Mouse (Mus musculus) lung, embryonic 15.5 days (tissue): ENCODE measurements around the gene Peli2. TPM values are rescaled to one million over a fixed set of nuclear protein-coding genes. Genes with fewer than 3 reads are reported as not detected.

Experiments
- ATAC-seq: fragments of 200-750 bp; cut with Nextera tagmentation; 2 replicates; pipeline ENCODE4 v1.8.0; 2017; ENCODE audit warnings: moderate number of reproducible peaks, borderline replicate concordance; ENCODE audit not compliant: low FRiP score, low TSS enrichment; ENCODE audit errors: extremely low read depth
- H3K27ac ChIP-seq: fragments of 300-500 bp; sonication (generic); 2 replicates; pipeline ENCODE4 v1.5.1; 2015; ENCODE audit warnings: moderate library complexity, mild to moderate bottlenecking, inconsistent platforms
- H3K27me3 ChIP-seq: fragments of 300-500 bp; sonication (generic); 2 replicates; pipeline ENCODE4 v1.6.1; 2015; ENCODE audit warnings: inconsistent platforms
- H3K36me3 ChIP-seq: fragments of 300-500 bp; sonication (generic); 2 replicates; pipeline ENCODE4 v1.6.1; 2015; ENCODE audit warnings: inconsistent platforms
- H3K4me1 ChIP-seq: fragments of 300-500 bp; sonication (generic); 2 replicates; pipeline ENCODE4 v1.6.1; 2015; ENCODE audit warnings: inconsistent platforms
- H3K4me2 ChIP-seq: fragments of 300-500 bp; sonication (generic); 2 replicates; pipeline ENCODE4 v1.6.1; 2015; ENCODE audit warnings: inconsistent platforms, mild to moderate bottlenecking, moderate library complexity
- H3K4me3 ChIP-seq: fragments of 300-500 bp; sonication (generic); 2 replicates; pipeline ENCODE4 v1.5.1; 2015; ENCODE audit warnings: mild to moderate bottlenecking, inconsistent platforms
- H3K9ac ChIP-seq: fragments of 300-500 bp; sonication (generic); 2 replicates; pipeline ENCODE4 v1.6.1; 2015; ENCODE audit warnings: inconsistent platforms
- H3K9me3 ChIP-seq: fragments of 300-500 bp; sonication (generic); 2 replicates; pipeline ENCODE4 v1.6.1; 2016; ENCODE audit warnings: inconsistent platforms
- WGBS: fragments of 180-500 bp; shearing (Covaris S2); methylation state at CpG from one replicate; pipeline ENCODE4 v1.1.7; 2015; 5-methylcytosine and 5-hydroxymethylcytosine counted together
- polyA plus RNA-seq: library from polyadenylated mRNA; unstranded; fragments of >200 nt; fragmentation: Nextera tagmentation; extraction: Ambion mirVana; gene quantifications from 2 replicates; pipeline ENCODE4 v1.2.1, GENCODE M21; 2015

Gene Peli2
- polyA plus RNA-seq, 1 experiment from 2014 or later, result 15.1 TPM

DNA sequence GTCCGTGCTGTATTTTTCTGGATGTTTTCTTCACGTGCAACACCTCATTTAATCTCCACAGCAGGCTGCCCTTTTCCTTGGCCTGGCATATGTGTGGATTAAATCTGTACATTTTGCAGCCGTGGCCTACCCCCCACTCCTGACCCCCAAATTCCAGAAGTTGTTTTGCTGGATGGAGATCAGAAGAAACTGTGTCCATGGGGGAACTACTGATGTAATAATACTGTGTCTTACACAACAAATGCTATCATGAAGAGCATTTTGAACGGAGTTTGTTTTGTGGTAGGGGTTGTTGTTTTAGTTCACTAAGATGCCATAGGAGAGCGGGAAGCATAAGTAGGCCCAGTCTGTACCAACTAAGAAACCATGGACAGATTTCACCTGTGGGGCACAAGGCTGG lies 88.8 kb downstream of the Peli2 start:
- 46% methylated on average over 5 of the region's 5 CpGs for WGBS
- Histone ChIP-seq H3K4me3 (no peak overlapping the region), H3K9ac (no peak overlapping the region), H3K9me3 (no peaks in the 10 kb centered on the region), H3K4me1 (peaks cover 46% of the 10 kb centered on the region), H3K4me2 (no peak overlapping the region), H3K27me3 (no peaks in the 10 kb centered on the region), H3K27ac (peak overlapping the region; percentile 44), H3K36me3 (no peaks in the 10 kb centered on the region)
- ATAC-seq, result 0 out of 2 replicates have a peak, but pooled peaks have one; percentile 37

DNA sequence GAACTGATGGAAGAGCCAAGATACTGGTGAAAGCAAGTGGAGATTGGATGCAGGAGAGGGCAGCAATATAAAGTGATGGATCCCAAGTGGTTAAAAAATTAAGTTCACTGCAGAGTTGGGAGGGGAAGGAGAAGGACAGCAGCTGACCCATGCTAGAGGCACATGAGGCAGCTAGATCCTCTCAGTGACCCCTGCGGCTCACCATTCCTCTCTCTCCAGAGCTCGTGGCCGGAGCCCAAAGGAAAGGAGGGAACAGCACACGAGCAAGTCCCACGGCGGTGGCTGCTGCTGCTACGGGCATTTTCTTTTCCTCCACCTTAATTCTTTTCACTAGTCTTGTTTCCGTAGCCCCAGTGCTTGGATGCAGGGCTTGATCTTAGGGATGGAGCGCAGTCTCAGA lies 89.5 kb downstream of the Peli2 start:
- WGBS, result 71% methylated on average over 9 of the region's 9 CpGs
- no peak for ATAC-seq
- peaks cover 43% of the 10 kb centered on the region for H3K4me1 ChIP-seq

DNA sequence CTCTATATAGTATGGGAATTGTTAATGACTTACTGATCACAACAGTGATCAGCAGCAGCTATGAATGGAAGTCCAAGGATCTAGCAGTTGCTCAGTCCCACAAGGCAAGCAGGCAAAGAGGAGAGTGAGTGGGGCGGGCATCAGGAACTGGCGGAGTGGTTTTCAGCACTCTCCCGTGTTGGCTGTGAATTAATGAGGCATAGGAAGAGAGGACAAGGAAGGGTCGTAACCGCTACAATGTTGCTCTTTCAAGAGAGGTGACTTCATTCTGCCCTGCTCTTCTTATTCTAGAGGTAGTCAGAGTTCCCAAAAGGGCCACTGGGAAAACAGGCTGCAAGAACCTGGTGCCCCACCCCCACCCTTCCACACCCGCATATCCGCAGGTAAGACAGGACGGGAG lies 90.9 kb downstream of the Peli2 start:
- H3K4me1 ChIP-seq, result peaks cover 30% of the 10 kb centered on the region
- H3K9ac ChIP-seq, result no peak overlapping the region
- no peaks in the 10 kb centered on the region for H3K27me3 ChIP-seq
- no peak overlapping the region for H3K27ac ChIP-seq
- no peaks in the 10 kb centered on the region for H3K9me3 ChIP-seq
- WGBS, result 85% methylated on average over 8 of the region's 8 CpGs
- no peak for ATAC-seq
- no peak overlapping the region for H3K4me3 ChIP-seq
- no peak overlapping the region for H3K4me2 ChIP-seq
- no peaks in the 10 kb centered on the region for H3K36me3 ChIP-seq

More for the DNA sequence above, 89.5 kb downstream of the Peli2 start:
- no peaks in the 10 kb centered on the region for H3K27me3 ChIP-seq
- no peak overlapping the region for H3K4me2 ChIP-seq
- no peak overlapping the region for H3K4me3 ChIP-seq
- peak overlapping the region; percentile 44 for H3K27ac ChIP-seq
- H3K9me3 ChIP-seq, result no peaks in the 10 kb centered on the region
- no peaks in the 10 kb centered on the region for H3K36me3 ChIP-seq
- no peak overlapping the region for H3K9ac ChIP-seq

DNA sequence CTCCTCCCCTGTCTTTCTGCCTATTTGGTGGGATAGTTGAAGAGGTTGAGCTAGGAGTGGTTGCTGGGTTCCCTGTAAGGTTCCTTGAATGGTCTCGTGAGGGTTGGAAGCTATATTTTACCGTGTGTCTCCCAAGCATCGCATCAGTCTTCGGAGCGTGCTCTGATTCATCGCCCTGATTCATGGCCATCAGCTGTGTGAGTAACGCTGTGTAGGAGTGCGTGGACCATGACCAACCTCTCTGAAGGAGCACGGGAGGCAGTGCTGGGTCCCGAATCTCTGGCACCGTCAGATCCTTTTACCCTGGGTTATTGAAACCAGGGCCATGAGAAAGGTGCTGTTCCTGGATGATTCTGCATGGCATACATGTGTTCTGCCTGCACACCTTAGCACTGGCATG lies 92.2 kb downstream of the Peli2 start:
- WGBS, result 94% methylated on average over 11 of the region's 11 CpGs
- peaks cover 24% of the 10 kb centered on the region for H3K4me1 ChIP-seq
- no peak overlapping the region for H3K9ac ChIP-seq
- H3K4me2 ChIP-seq, result no peak overlapping the region
- no peak overlapping the region for H3K4me3 ChIP-seq
- H3K27ac ChIP-seq, result no peak overlapping the region
- no peak for ATAC-seq
- no peaks in the 10 kb centered on the region for H3K9me3 ChIP-seq
- no peaks in the 10 kb centered on the region for H3K36me3 ChIP-seq
- no peaks in the 10 kb centered on the region for H3K27me3 ChIP-seq

DNA sequence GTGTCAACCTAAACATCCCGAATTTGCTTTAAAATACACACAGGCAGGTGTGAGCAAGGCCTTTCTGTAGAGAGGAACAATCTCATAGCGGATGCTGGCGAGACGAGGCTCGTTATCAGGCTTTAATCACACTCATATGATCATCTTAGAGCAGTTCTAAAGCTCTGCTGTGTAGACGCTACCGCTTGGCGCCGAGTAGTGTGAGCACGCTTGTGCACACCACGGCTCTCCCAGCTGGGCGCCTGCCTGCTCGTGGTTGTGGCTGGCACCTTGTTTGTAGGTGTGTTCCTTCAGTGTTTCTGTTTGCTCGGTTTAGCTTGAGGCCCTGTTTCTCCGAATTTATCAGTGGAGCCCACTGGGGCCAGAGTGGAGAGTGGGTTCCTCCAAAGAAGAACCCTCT lies 93.0 kb downstream of the Peli2 start:
- Histone ChIP-seq H3K9me3 (no peaks in the 10 kb centered on the region), H3K4me1 (peaks cover 16% of the 10 kb centered on the region), H3K27ac (no peak overlapping the region), H3K36me3 (no peaks in the 10 kb centered on the region), H3K9ac (no peak overlapping the region), H3K27me3 (no peaks in the 10 kb centered on the region), H3K4me2 (no peak overlapping the region), H3K4me3 (no peak overlapping the region)
- ATAC-seq, result no peak
- WGBS, result 91% methylated on average over 15 of the region's 15 CpGs

DNA sequence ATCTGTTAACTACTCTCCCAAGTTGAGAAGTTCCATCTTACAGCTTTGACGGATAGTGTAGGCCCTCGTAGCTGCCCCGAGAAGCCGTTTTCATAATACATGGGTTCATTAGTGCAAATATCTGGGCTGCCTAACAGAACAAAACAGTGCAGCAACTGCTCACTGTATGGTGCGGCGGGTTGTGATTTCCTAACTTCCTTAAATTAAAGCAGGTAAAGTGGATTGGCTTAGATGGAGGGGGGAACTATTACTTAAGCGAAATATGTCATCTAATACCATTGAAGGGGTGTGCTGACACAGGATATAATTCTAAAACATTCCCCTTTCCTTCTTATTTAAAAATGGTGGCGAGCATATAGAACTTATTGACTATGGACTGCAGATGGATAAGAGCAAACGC lies 101.4 kb downstream of the Peli2 start:
- no peaks in the 10 kb centered on the region for H3K9me3 ChIP-seq
- peaks cover 36% of the 10 kb centered on the region for H3K4me1 ChIP-seq
- H3K9ac ChIP-seq, result no peak overlapping the region
- ATAC-seq, result no peak
- no peaks in the 10 kb centered on the region for H3K27me3 ChIP-seq
- WGBS, result 77% methylated on average over 9 of the region's 9 CpGs
- no peak overlapping the region for H3K4me2 ChIP-seq
- no peak overlapping the region for H3K4me3 ChIP-seq
- H3K36me3 ChIP-seq, result no peaks in the 10 kb centered on the region
- H3K27ac ChIP-seq, result no peak overlapping the region

DNA sequence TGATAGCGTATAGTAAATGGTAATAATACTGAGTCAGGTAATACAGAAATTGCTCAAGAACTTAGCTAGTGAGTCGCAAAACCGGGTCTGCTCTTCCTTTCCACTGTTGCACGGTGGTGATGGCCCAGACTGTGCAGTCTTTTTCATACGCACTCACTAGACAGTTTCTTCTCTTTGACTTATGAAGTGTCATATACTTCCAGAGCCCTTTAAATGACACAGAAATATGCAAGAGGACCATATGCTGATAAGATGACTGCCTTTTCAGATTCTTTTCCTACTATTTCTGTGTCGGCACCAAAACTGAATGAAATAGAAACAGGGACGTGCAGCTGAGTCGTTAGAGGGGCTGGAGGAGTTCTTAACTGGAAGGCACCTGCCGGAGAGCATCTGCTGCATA lies 102.1 kb downstream of the Peli2 start:
- Histone ChIP-seq H3K27me3 (no peaks in the 10 kb centered on the region), H3K4me1 (peaks cover 36% of the 10 kb centered on the region), H3K36me3 (no peaks in the 10 kb centered on the region), H3K9ac (no peak overlapping the region), H3K4me3 (no peak overlapping the region), H3K27ac (no peak overlapping the region), H3K9me3 (no peaks in the 10 kb centered on the region), H3K4me2 (no peak overlapping the region)
- ATAC-seq, result peak; percentile 48; the same call in 1 of the 2 replicates
- 48% methylated on average over 9 of the region's 9 CpGs for WGBS

DNA sequence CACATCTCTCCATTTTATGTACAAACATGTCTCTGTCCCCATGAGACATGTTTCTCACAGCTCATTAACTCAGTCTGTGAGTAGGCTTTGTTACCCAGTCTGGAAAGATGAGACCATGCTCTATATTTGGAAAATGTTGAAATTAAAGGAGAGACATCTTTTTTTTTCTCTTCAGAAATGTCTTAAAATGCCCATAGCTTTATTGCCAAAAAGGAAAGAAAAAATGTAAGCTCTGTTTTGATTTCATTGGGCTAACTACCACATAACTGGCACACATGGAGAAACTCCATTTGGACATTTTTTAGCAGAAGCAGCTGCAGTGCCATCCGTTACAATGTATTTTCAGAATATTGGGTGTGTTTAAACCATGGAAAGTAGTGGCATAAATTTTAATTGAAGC lies 103.6 kb downstream of the Peli2 start:
- Histone ChIP-seq H3K4me3 (no peak overlapping the region), H3K9me3 (no peaks in the 10 kb centered on the region), H3K27me3 (no peaks in the 10 kb centered on the region), H3K4me2 (no peak overlapping the region), H3K36me3 (no peaks in the 10 kb centered on the region), H3K27ac (0 out of 2 replicates have a peak overlapping the region, but pooled peaks have one; percentile 18), H3K9ac (no peak overlapping the region), H3K4me1 (peaks cover 36% of the 10 kb centered on the region)
- 71% methylated on average over 1 of the region's 1 CpGs for WGBS
- no peak for ATAC-seq

DNA sequence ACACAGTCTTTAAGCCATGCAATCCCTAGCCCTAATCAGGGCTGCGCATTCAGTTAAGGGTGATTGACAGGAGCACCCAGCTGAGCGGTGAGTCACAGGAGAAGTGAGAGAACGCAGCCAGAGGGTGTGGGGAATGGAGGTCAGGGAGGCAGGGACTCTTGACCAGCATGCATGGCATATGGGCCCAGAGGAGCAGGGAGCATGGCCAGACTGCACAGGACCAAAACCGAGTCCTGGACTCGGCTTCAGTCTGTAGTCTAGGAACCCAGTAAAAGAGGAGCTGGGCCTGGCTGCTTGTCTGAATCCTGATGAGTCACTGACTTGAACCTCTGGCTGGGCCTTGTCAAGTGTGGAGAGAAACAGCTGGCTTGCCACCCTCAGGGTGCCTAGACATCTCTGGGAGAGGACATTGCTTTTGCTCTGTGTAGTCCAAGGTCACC lies 104.3 kb downstream of the Peli2 start:
- 62% methylated on average over 5 of the region's 5 CpGs for WGBS
- no peak overlapping the region for H3K4me3 ChIP-seq
- H3K4me1 ChIP-seq, result peaks cover 36% of the 10 kb centered on the region
- ATAC-seq, result no peak
- H3K36me3 ChIP-seq, result no peaks in the 10 kb centered on the region
- H3K27ac ChIP-seq, result no peak overlapping the region
- no peaks in the 10 kb centered on the region for H3K9me3 ChIP-seq
- H3K27me3 ChIP-seq, result no peaks in the 10 kb centered on the region
- H3K4me2 ChIP-seq, result no peak overlapping the region
- no peak overlapping the region for H3K9ac ChIP-seq

DNA sequence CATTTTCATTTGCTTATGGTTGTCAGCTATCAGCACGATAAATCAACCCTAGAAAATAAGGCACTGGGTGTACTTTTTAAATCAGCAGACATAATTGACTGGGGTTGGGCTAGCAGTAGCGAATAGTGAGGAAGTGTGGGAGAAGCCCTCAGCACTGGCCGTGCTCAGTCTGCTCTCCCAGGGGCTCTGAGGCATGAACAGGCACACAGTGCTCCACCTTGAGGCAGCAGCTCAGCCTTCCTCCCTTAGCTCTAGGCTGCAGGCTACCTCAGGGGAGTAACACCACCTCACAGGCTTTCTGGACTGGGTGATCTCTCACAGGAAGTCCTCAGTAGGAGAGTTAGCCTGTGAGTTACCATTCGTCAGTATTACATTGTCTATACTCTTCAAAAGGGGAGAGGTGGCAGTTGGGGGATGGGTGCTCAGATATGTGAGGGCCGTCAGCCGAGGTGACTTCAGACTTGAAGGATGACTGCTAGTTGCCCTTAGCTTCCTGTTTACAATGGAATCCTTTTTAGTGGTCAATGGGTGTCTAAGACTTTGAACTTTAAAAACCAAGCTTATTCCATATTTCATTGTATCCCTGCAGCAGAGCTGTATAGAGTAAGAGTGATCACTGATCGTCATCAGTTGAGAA lies 105.3 kb downstream of the Peli2 start:
- no peak overlapping the region for H3K27ac ChIP-seq
- H3K4me2 ChIP-seq, result no peak overlapping the region
- H3K9ac ChIP-seq, result no peak overlapping the region
- H3K4me3 ChIP-seq, result no peak overlapping the region
- ATAC-seq, result no peak
- 35% methylated on average over 7 of the region's 7 CpGs for WGBS
- H3K9me3 ChIP-seq, result no peaks in the 10 kb centered on the region
- H3K27me3 ChIP-seq, result no peaks in the 10 kb centered on the region
- H3K36me3 ChIP-seq, result no peaks in the 10 kb centered on the region
- H3K4me1 ChIP-seq, result peaks cover 36% of the 10 kb centered on the region

DNA sequence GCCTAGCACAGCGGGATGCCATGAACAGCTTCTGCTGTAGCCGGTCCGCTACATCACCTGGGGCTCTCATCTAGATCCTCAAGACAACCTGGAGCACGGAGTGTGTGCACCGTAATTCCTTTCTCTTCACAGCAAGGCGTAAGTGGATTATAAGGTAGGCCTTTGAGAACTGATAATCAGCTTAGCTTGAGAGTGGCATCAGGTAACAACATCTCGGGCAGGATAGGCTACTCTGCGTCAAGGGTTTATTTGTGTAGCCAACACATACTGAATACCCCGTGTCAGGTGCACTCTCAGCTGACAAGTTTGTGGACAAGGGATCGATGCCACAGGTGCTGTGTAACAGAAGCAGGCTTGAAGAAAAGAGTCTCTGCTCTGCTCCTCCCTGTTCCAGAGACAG lies 106.1 kb downstream of the Peli2 start:
- no peaks in the 10 kb centered on the region for H3K9me3 ChIP-seq
- no peaks in the 10 kb centered on the region for H3K27me3 ChIP-seq
- H3K36me3 ChIP-seq, result no peaks in the 10 kb centered on the region
- peaks cover 36% of the 10 kb centered on the region for H3K4me1 ChIP-seq
- H3K27ac ChIP-seq, result no peak overlapping the region
- H3K4me2 ChIP-seq, result no peak overlapping the region
- H3K9ac ChIP-seq, result no peak overlapping the region
- ATAC-seq, result no peak
- no peak overlapping the region for H3K4me3 ChIP-seq
- 78% methylated on average over 10 of the region's 10 CpGs for WGBS

DNA sequence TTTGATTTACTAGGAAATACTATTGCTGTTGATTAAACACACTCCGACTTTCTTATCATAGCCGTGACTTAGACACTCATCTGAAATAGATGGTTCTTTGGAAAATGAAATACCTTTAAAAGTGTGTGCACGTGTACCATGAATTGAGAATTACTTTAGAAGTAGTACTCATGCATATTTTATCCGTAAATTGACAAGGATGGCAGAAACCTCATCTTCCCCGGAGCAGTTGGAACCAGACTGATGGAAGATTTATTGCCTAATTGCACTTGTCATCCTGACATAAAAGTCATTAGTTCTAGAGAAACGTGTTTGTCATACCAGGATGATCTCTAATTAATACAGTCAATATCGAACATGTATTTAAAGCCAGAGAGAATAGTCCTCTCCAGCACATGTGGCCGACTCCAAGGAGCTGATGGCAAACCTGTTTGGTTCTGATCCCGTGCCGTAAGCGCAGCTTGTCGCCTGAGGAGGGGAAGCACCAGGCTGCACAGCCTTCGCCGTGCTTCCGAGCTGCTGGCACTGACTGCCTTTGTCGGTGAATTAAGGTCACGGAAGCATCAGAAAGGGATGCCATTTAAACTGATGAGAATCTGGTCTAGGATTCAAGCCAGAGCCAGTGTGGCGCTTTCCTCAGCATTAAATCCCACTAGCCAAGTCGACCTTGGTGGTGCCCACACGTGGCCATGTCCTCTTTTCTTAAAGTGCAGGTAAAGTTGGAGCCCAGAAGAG lies 114.3 kb downstream of the Peli2 start:
- H3K4me1 ChIP-seq, result no peaks in the 10 kb centered on the region
- H3K27ac ChIP-seq, result no peak overlapping the region
- no peaks in the 10 kb centered on the region for H3K27me3 ChIP-seq
- H3K9me3 ChIP-seq, result no peaks in the 10 kb centered on the region
- H3K4me2 ChIP-seq, result no peak overlapping the region
- ATAC-seq, result no peak
- WGBS, result 79% methylated on average over 20 of the region's 20 CpGs
- no peaks in the 10 kb centered on the region for H3K36me3 ChIP-seq
- no peak overlapping the region for H3K4me3 ChIP-seq
- no peak overlapping the region for H3K9ac ChIP-seq
